Mouse (Mus musculus) liver, postnatal 0 days (tissue): Measurements from ENCODE around the gene Dlx6.

Experiments used
- CTCF ChIP-seq: sonication (generic); IDR thresholded peaks from 2 replicates; pipeline ENCODE4 v1.5.1; 2016; ENCODE audit warnings: antibody characterized with exemption, low read depth
- EP300 ChIP-seq: IDR thresholded peaks from 2 replicates; pipeline ENCODE4 v1.6.1; 2016; ENCODE audit warnings: antibody characterized with exemption, low read depth, mild to moderate bottlenecking

DNA sequence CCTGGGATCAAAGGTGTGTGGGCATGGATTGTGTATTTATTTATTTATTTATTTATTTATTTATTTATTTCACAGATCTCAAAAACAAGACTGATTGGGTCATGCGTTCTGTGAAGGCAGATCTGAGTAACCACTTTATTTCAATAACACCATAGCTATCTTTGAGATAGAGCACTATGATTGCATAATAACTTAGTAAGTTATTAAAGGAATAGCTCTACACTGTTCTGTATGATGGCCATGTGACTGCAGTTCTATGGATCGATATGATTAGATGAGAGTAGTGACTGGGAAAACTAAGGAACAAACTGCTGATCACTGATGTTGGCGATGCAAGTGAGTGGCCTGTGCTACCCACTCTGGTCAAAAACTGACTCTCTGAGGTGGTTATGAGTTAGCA is 23.1 kb downstream of the Dlx6 start:
- TF ChIP-seq CTCF = no peak
- no peak for TF ChIP-seq EP300
